Mouse (Mus musculus) small intestine, adult 2 months (tissue): Measurements from ENCODE around the gene Paqr9.

Experiments used
- CTCF ChIP-seq: fragments of 200-500 bp; IDR thresholded peaks from 2 replicates; pipeline ENCODE4 v1.5.1; 2012; ENCODE audit warnings: low read depth, mild to moderate bottlenecking, control low read depth, inconsistent platforms, low read length, moderate library complexity, mixed read lengths; ENCODE audit not compliant: insufficient replicate concordance, insufficient read length; ENCODE audit errors: extremely low read depth
- POLR2A ChIP-seq: fragments of 200-500 bp; IDR thresholded peaks from 2 replicates; pipeline ENCODE4 v1.6.1; 2012; ENCODE audit warnings: low read depth, mild to moderate bottlenecking, control low read depth, inconsistent platforms, low read length, moderate library complexity

DNA sequence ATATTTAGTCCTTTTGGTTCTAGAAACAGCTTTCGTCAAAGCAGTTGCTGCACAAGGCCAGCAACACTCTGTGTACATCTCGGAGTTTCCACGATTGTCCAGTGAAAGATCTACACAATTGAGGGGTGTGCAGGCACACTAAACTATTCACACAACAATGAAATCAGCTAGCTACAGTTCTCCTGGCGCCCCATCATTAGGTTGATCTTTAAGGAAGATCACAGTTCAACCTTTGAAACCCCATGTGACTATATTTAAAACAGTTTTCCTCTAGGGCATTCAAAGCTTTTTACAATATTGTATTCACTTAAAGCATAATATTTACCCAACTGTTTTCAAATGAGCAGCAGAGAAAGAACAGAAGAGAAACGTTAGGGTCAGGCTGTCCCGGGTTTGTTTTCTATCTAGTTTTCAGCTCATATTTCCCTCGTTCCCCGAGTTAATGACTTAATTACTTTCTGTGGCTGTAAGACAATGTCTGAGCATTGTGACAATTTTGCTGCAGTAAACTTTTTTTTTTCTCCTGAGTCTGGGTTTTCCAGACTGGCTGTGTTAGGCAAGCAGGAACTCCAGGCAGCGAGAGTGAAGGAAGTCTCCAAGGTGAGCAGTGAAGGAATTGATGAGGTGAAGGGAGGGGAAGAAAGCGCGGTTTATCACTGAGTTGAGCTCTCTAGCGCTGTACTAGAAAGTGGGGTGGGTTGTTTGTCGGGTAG lies 38.2 kb downstream of the Paqr9 start:
- no peak for TF ChIP-seq CTCF
- TF ChIP-seq POLR2A, result no peak
